Mouse (Mus musculus) intestine, embryonic 16.5 days (tissue): ENCODE results near the gene Myo10. TPM values are rescaled to one million over a fixed set of nuclear protein-coding genes. Genes with fewer than 3 reads are reported as not detected.
A peak's percentile ranks its signal among the peaks of the same experiment; 100 is the strongest.

Experiments
- ATAC-seq: fragments of 200-750 bp; cut with Nextera tagmentation; 2 replicates; pipeline ENCODE4 v1.8.0; 2017; ENCODE audit warnings: moderate TSS enrichment, moderate library complexity
- H3K27ac ChIP-seq: fragments of 300-500 bp; sonication (generic); 2 replicates; pipeline ENCODE4 v1.5.1; 2014; ENCODE audit warnings: mild to moderate bottlenecking, low read length
- H3K27me3 ChIP-seq: fragments of 300-500 bp; sonication (generic); replicated peaks from 2 replicates; pipeline ENCODE4 v1.6.1; 2014; ENCODE audit warnings: low read length, control low read depth, mixed read lengths; ENCODE audit not compliant: control insufficient read depth, insufficient read depth
- H3K36me3 ChIP-seq: fragments of 300-500 bp; sonication (generic); 2 replicates; pipeline ENCODE4 v1.6.1; 2014; ENCODE audit warnings: low read length, control low read depth; ENCODE audit not compliant: control insufficient read depth, insufficient read depth
- H3K4me1 ChIP-seq: fragments of 300-500 bp; sonication (generic); 2 replicates; pipeline ENCODE4 v1.6.1; 2014; ENCODE audit warnings: low read length, control low read depth, mixed read lengths; ENCODE audit not compliant: control insufficient read depth, insufficient read depth
- H3K4me2 ChIP-seq: fragments of 300-500 bp; sonication (generic); 2 replicates; pipeline ENCODE4 v1.6.1; 2014; ENCODE audit warnings: low read depth, low read length, control low read depth
- H3K4me3 ChIP-seq: fragments of 300-500 bp; sonication (generic); 2 replicates; pipeline ENCODE4 v1.5.1; 2014; ENCODE audit warnings: mild to moderate bottlenecking, low read length
- H3K9ac ChIP-seq: fragments of 300-500 bp; sonication (generic); 2 replicates; pipeline ENCODE4 v1.6.1; 2014; ENCODE audit warnings: low read depth, low read length
- H3K9me3 ChIP-seq: fragments of 300-500 bp; sonication (generic); 2 replicates; pipeline ENCODE4 v1.6.1; 2016; ENCODE audit warnings: low read length, control low read depth; ENCODE audit not compliant: control insufficient read depth
- WGBS: fragments of 180-500 bp; shearing (Covaris S2); extraction: QIAGEN DNeasy Blood & Tissue Kit; methylation state at CpG from one replicate; pipeline ENCODE4 v1.1.7; 2014; 5-methylcytosine and 5-hydroxymethylcytosine counted together
- polyA plus RNA-seq: library from polyadenylated mRNA; unstranded; fragments of >200 nt; fragmentation: Nextera tagmentation; extraction: Ambion mirVana; gene quantifications from 2 replicates; pipeline ENCODE4 v1.2.1, GENCODE M21; 2015

Myo10 gene
- polyA plus RNA-seq, 1 experiment from 2014 or later: 17.7 TPM

GRCm38 (mm10) chr15:25662833-25663519 lies 40.7 kb downstream of the Myo10 start:
- no peaks in the 10 kb centered on the region for H3K27me3 ChIP-seq
- H3K9me3 ChIP-seq: no peaks in the 10 kb centered on the region
- peaks cover 30% of the 10 kb centered on the region for H3K4me1 ChIP-seq
- H3K27ac ChIP-seq: peak overlapping the region; percentile 89
- H3K9ac ChIP-seq: 0 out of 2 replicates have a peak overlapping the region, but pooled peaks have one; percentile 23
- no peak overlapping the region for H3K4me3 ChIP-seq
- ATAC-seq: peak; percentile 95
- WGBS: 21% methylated on average over 8 of the region's 8 CpGs
- H3K4me2 ChIP-seq: peak overlapping the region; percentile 32
- H3K36me3 ChIP-seq: peaks cover 4% of the 10 kb centered on the region; the same call in 1 of the 2 replicates

DNA sequence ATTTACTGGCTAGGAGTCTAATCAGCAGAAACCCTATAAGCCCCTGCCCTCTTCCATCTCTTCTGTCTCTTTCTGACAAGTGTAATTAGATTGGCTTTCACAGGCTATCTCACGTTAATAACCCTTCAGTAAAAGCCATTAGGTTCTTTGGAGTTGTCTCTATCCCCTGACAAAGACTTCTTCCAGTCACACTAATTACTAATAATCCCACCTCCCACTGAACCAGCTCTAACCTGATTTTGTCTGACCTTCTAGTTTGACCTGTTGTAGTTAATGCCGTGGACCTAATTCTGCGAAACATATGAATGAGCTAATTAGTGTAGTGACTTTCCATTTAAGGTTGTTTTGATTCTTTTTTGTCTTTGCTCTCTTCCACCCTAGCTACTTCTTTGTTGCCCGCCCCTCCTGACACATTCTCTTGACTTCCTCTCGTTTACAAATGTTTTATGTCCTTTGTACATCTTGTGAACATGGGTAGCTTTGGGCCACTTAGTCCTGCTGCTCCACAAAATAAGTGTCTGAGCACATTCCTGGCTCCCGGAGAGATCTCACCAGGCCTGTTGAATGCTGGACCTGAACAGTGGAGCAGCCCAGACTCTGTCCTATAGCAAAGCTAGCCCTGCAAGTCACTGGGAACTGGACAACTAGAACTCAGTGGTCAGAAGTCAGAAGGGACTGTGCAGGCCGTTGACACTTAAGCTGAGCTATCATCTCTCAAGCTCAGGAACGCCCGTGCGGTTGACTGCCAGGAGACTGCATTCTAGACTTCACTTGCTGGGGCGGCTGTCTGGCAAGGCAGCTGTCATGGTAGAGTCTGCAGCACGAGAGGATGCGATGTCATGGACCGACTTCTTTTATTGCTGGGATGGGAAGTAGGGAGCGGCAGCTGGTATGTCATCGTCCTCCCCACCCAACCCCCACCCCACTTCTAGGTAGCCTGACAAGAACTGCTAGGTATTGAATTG lies 47.2 kb downstream of the Myo10 start:
- Histone ChIP-seq H3K4me1 (peaks cover 14% of the 10 kb centered on the region; the same call in 1 of the 2 replicates), H3K27me3 (no peaks in the 10 kb centered on the region), H3K4me2 (no peak overlapping the region), H3K4me3 (no peak overlapping the region), H3K9ac (no peak overlapping the region), H3K9me3 (no peaks in the 10 kb centered on the region), H3K36me3 (peaks cover 4% of the 10 kb centered on the region; the same call in 1 of the 2 replicates), H3K27ac (no peak overlapping the region)
- 0 out of 2 replicates have a peak, but pooled peaks have one; percentile 14 for ATAC-seq
- 49% methylated on average over 16 of the region's 16 CpGs for WGBS

DNA sequence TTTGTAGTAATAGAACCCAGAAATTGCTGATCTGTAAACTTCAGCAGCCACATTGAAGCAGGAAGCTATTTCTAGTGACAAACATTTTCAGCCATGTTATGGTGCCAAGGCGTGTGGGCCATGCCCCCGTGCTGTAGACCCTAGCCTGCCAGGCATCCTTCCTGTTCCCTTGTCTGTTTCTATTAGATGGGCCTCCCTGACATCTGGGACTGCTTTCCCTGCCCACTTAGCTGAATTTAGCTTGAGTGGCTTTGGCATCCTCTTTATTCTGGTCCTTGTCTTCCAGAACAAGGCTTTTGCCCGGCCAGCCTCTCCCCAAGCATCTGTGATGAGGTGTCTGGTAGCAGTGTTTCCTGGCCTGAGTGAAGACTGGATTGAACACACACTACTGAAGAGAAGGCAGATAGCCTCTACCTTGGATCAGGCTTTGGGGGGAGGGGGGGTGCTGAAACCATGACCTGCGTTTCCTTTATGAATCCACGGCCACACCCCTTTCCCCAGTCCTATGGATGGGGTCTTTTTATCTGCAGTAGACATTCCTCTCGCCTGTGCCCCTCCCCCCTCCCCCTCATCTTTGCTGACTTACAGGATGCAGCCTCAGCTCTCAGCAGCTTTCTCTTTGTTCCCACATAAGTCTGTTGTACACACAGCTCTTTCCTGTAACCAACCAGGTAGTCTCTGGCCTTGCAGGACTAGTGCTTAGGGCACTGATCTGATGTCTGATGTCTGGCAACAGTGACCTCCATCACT lies 51.1 kb downstream of the Myo10 start:
- H3K4me3 ChIP-seq: no peak overlapping the region
- H3K9ac ChIP-seq: no peak overlapping the region
- peaks cover 35% of the 10 kb centered on the region for H3K4me1 ChIP-seq
- H3K36me3 ChIP-seq: peaks cover 6% of the 10 kb centered on the region
- H3K4me2 ChIP-seq: no peak overlapping the region
- WGBS: 39% methylated on average over 6 of the region's 6 CpGs
- no peak overlapping the region for H3K27ac ChIP-seq
- H3K27me3 ChIP-seq: no peaks in the 10 kb centered on the region
- no peaks in the 10 kb centered on the region for H3K9me3 ChIP-seq
- ATAC-seq: no peak

DNA sequence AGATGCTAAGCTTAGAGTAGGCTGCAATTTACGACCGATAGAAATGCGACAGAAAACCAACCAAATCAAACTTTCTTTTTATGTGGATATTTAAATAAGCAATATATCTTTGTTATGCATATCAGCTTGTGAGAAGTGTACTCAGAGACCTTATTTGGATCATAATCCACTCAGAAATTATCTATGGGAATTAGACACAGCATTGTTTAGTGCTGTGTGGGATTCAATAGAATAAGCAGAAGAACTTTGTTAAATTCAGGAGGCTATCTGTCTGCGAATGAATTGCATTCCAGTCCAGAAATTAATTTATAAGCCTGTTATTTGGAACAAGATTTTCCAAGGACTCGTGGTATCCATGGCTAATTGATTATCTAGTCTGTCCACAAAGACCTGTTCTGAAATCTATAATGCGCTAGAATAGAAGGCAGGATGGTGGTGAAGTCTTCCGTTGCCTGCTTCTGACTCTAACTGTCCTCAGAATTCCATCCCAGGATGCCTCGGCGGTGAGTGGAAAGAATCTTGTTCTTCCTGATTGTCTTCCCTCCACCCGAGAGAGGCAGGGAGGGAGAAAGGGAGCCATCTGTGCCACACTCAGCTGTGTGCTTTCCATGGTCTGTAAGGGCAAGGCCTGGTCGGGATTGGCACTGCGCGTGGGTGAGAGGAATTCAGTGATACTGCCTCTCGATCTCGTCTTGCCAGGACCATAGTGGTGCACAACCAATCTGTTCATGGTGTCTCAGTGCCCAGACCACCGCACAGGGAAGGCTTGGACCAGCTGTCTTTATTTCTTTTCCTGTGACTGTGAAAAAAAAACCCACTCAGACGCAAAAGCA lies 52.0 kb downstream of the Myo10 start:
- H3K36me3 ChIP-seq: peaks cover 6% of the 10 kb centered on the region
- H3K4me2 ChIP-seq: no peak overlapping the region
- WGBS: 81% methylated on average over 17 of the region's 17 CpGs
- no peak overlapping the region for H3K4me3 ChIP-seq
- no peak for ATAC-seq
- H3K9ac ChIP-seq: no peak overlapping the region
- no peak overlapping the region for H3K27ac ChIP-seq
- H3K27me3 ChIP-seq: no peaks in the 10 kb centered on the region
- H3K4me1 ChIP-seq: peaks cover 43% of the 10 kb centered on the region
- H3K9me3 ChIP-seq: no peaks in the 10 kb centered on the region

- peaks cover 42% of the 10 kb centered on the region for H3K4me1 ChIP-seq
Measured at GRCm38 (mm10) chr15:25674932-25675250, 52.6 kb downstream of the Myo10 start.

GRCm38 (mm10) chr15:25675359-25675758 lies 53.0 kb downstream of the Myo10 start:
- ATAC-seq: no peak
- Histone ChIP-seq H3K4me1 (peaks cover 44% of the 10 kb centered on the region), H3K9ac (no peak overlapping the region), H3K27me3 (no peaks in the 10 kb centered on the region), H3K9me3 (no peaks in the 10 kb centered on the region), H3K4me2 (no peak overlapping the region), H3K36me3 (peaks cover 6% of the 10 kb centered on the region), H3K4me3 (no peak overlapping the region), H3K27ac (no peak overlapping the region)
- WGBS: 88% methylated on average over 11 of the region's 11 CpGs

More at GRCm38 (mm10) chr15:25674932-25675250, 52.6 kb downstream of the Myo10 start:
- H3K27me3 ChIP-seq: no peaks in the 10 kb centered on the region
- peaks cover 6% of the 10 kb centered on the region for H3K36me3 ChIP-seq
- 86% methylated on average over 4 of the region's 4 CpGs for WGBS
- ATAC-seq: no peak
- no peak overlapping the region for H3K9ac ChIP-seq
- no peak overlapping the region for H3K27ac ChIP-seq
- H3K4me2 ChIP-seq: no peak overlapping the region
- no peak overlapping the region for H3K4me3 ChIP-seq
- no peaks in the 10 kb centered on the region for H3K9me3 ChIP-seq

GRCm38 (mm10) chr15:25676056-25676785 lies 53.9 kb downstream of the Myo10 start:
- H3K9me3 ChIP-seq: no peaks in the 10 kb centered on the region
- peaks cover 6% of the 10 kb centered on the region for H3K36me3 ChIP-seq
- no peaks in the 10 kb centered on the region for H3K27me3 ChIP-seq
- WGBS: 69% methylated on average over 13 of the region's 13 CpGs
- peaks cover 51% of the 10 kb centered on the region for H3K4me1 ChIP-seq
- no peak overlapping the region for H3K4me3 ChIP-seq
- no peak overlapping the region for H3K27ac ChIP-seq
- no peak overlapping the region for H3K9ac ChIP-seq
- no peak for ATAC-seq
- H3K4me2 ChIP-seq: no peak overlapping the region

DNA sequence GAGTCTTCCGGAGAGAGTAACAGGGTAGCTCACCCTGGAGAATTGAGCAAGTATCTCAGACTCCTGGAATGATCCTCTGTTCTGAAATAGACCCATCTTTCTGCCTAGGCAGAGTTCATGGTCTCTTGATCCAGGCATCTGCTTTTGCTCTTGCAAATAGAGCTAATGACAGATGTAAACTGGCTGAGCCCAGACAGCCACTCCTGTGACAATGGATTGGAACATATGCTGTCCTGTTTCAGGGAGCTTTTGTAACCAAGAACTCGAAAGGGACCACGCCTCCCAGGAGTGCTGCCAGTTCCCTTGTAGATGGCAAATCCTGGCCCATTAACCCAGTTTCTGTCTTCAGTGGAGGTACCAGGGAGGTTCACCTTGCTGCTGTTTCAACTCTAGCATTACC lies 56.8 kb downstream of the Myo10 start:
- H3K27me3 ChIP-seq: no peaks in the 10 kb centered on the region
- WGBS: 39% methylated on average over 3 of the region's 3 CpGs
- H3K9me3 ChIP-seq: no peaks in the 10 kb centered on the region
- peaks cover 45% of the 10 kb centered on the region for H3K4me1 ChIP-seq
- peaks cover 6% of the 10 kb centered on the region for H3K36me3 ChIP-seq
- H3K4me3 ChIP-seq: no peak overlapping the region
- H3K4me2 ChIP-seq: no peak overlapping the region
- no peak for ATAC-seq
- H3K27ac ChIP-seq: no peak overlapping the region
- H3K9ac ChIP-seq: no peak overlapping the region
